Mouse (Mus musculus) erythroblast, embryonic 14.5 days (primary cell): Measurements from ENCODE around the gene Gm48551. TPM values are rescaled to one million over a fixed set of nuclear protein-coding genes. Genes with fewer than 3 reads are reported as not detected.

Experiments
- H3K27me3 ChIP-seq: 2 replicates; pipeline ENCODE4 v1.6.1; 2012; ENCODE audit warnings: inconsistent platforms; ENCODE audit not compliant: control insufficient read depth
- H3K36me3 ChIP-seq: 2 replicates; pipeline ENCODE4 v1.6.1; 2012; ENCODE audit warnings: mild to moderate bottlenecking, inconsistent platforms; ENCODE audit not compliant: control insufficient read depth
- H3K4me1 ChIP-seq: 2 replicates; pipeline ENCODE4 v1.6.1; 2012; ENCODE audit warnings: inconsistent platforms; ENCODE audit not compliant: control insufficient read depth
- H3K4me3 ChIP-seq: replicated peaks from 2 replicates; pipeline ENCODE3; 2012; ENCODE audit warnings: moderate library complexity, mild to moderate bottlenecking, inconsistent platforms
- H3K9me3 ChIP-seq: 2 replicates; pipeline ENCODE4 v1.6.1; 2012; ENCODE audit warnings: low read length, inconsistent platforms, mixed read lengths; ENCODE audit not compliant: control insufficient read depth
- GATA1 ChIP-seq: IDR thresholded peaks from 2 replicates; pipeline ENCODE4 v1.6.1; 2012; ENCODE audit warnings: low read length, inconsistent platforms, mixed read lengths
- TAL1 ChIP-seq: IDR thresholded peaks from 3 replicates; pipeline ENCODE4 v1.6.1; 2012; ENCODE audit warnings: low read length, inconsistent platforms, mixed read lengths
- polyA plus RNA-seq: library from polyadenylated mRNA; stranded (reverse); fragments of >175 nt; gene quantifications from 2 replicates; pipeline ENCODE4 v1.2.3, GENCODE M21; 2012

Gene Gm48551
- polyA plus RNA-seq, 1 experiment, result 0.20 TPM

GRCm38 (mm10) chr10:81378553-81379182, 5.6 kb upstream of the Gm48551 start:
- Histone ChIP-seq H3K36me3 (peaks cover 54% of the 10 kb centered on the region), H3K9me3 (no peaks in the 10 kb centered on the region), H3K4me3 (peak overlapping the region; percentile 90), H3K27me3 (no peaks in the 10 kb centered on the region), H3K4me1 (peaks cover 84% of the 10 kb centered on the region)
- TF ChIP-seq TAL1 (no peak), GATA1 (no peak)

DNA sequence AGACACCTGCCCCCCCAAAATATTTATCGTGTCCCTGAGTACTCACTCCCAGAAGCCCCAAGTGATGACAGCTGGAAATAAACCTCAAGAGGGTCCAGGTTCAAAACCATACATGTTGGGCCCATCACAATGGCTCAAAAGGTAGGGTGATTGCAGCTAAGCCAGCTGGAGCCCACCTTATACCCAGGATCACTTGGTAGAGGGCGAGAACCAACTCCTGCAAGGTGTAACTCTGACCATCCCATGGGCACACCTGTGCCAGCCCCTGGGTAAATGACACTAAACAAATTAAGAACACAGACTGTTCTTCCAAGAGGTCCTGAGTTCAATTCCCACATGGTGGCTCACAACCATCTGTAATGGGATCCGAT, 5.1 kb upstream of the Gm48551 start:
- H3K4me1 ChIP-seq, result peaks cover 82% of the 10 kb centered on the region
- TF ChIP-seq TAL1 (no peak), GATA1 (no peak)
- peak overlapping the region; percentile 90 for H3K4me3 ChIP-seq
- H3K27me3 ChIP-seq, result no peaks in the 10 kb centered on the region
- H3K9me3 ChIP-seq, result no peaks in the 10 kb centered on the region
- H3K36me3 ChIP-seq, result peaks cover 49% of the 10 kb centered on the region

DNA sequence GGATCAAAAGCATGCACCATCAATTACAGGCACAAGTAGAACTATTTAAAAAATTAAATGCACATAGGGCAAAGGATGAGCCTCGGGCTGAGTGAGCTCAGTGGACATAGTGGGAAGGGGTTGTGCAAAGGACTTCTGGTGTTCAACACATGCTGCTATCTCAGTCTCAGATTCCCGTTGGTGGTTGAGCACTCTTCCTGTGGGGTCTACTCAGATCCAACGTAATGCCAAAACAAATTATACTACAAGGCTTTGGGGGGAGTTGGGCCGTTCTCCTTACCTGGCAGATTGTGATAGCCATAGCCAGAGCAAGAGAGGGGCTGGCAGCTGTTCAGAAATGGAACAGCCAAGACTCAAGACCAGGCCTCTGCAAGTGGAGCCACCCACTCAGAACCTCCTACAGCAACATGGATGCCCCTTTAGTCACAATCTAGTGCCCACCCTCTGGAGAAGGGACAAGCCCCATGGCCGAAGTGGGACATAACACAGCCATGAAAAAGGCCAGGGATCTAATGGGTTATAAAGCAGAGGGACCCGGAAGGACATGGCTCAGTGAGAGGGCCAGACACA, 4.4 kb upstream of the Gm48551 start:
- no peaks in the 10 kb centered on the region for H3K27me3 ChIP-seq
- TF ChIP-seq GATA1 (no peak), TAL1 (no peak)
- H3K9me3 ChIP-seq, result no peaks in the 10 kb centered on the region
- peaks cover 84% of the 10 kb centered on the region for H3K4me1 ChIP-seq
- peak overlapping the region; percentile 90 for H3K4me3 ChIP-seq
- H3K36me3 ChIP-seq, result peaks cover 42% of the 10 kb centered on the region

DNA sequence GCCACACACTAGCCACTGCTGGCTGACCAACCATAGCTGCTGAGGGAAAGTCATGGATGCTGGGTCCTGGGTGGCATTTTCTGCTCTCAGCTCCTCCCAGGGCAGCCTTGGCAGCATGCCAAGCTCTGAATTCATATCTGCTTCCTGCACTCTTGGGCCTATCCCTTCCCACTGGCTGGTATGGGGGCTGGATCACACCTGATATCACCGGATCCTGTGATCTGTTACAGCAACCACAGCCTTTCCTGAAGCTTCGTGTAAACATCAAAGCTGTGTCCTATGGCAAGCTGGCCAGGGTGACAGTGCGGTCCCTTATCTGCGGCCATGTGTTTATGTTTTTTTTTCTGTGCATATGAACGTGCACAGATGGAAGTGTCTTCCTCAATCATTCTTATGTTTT, 2.2 kb upstream of the Gm48551 start:
- Histone ChIP-seq H3K36me3 (peaks cover 36% of the 10 kb centered on the region), H3K4me3 (peak overlapping the region; percentile 52), H3K4me1 (peaks cover 78% of the 10 kb centered on the region), H3K27me3 (no peaks in the 10 kb centered on the region), H3K9me3 (no peaks in the 10 kb centered on the region)
- TF ChIP-seq TAL1, result peak; percentile 98
- peak; percentile 98 for TF ChIP-seq GATA1

DNA sequence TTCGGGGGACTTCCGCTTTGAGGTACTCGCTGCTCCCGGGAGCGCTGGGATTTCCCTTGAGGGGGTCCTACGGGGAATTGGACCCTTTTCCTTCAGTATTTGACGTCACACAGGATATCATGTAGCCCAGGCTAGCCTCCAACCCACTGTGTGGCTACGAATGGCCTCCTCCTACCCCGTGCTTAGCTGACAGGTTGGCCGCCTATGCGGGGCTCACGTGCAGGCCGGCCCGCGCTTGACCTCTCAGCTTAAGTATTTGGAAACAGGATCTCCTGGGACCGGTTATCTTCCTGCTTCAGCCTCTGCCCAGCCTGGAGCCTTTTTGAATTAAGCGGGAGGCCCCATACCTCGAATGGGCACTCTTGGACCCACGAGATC, 328 bp downstream of the Gm48551 start:
- Histone ChIP-seq H3K9me3 (no peaks in the 10 kb centered on the region), H3K27me3 (no peaks in the 10 kb centered on the region), H3K4me1 (peaks cover 79% of the 10 kb centered on the region), H3K4me3 (peak overlapping the region; percentile 73), H3K36me3 (peaks cover 53% of the 10 kb centered on the region)
- TF ChIP-seq GATA1, result no peak
- no peak for TF ChIP-seq TAL1

DNA sequence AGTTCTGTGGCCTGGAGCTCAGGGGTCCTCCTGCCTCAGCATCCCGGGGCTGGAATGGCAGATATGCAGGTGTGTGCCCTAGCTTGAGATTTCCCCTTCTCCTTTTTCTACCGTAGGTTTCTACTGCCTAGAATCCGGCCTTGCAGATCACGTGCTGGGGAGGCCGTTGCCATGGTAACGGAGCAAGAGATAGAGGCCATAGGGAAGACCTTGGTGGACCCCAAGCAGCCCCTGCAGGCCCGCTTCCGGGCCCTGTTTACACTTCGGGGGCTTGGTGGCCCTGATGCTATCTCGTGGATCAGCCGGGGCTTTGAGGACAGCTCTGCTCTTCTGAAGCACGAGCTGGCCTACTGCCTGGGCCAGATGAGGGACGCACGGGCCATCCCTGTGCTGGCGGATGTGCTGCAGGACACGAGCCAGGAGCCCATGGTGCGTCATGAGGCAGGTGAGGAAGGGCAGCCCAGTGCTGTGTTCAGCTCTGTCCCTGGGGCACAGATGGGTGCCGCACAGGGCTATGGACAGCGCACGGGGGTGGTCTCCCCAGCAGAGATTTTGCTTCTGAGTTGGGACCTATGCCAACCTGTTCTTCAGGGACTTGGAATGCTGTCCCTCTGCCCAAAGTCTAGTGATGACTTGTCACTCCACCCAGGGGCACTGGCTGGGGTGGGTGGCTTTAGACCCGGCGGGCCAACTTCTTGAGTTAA, 1.5 kb downstream of the Gm48551 start:
- H3K27me3 ChIP-seq, result no peaks in the 10 kb centered on the region
- peaks cover 48% of the 10 kb centered on the region for H3K36me3 ChIP-seq
- TF ChIP-seq TAL1 (no peak), GATA1 (no peak)
- peaks cover 71% of the 10 kb centered on the region for H3K4me1 ChIP-seq
- H3K4me3 ChIP-seq, result peak overlapping the region; percentile 73
- H3K9me3 ChIP-seq, result no peaks in the 10 kb centered on the region

DNA sequence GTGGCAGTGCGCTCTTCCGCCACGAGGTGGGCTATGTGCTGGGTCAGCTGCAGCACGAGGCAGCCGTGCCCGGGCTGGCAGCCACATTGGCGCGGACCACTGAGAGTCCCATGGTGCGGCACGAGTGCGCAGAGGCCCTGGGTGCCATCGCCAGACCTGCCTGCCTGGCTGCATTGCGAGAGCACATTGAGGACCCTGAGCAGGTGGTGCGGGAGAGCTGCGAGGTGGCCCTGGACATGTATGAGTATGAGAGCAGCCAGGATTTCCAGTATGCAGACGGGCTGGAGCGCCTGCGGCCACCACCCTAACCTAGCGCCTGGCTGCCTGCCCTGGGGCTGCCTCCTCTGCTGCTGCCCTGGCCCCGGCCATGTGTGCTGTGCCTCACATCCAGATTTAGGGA, 3.5 kb downstream of the Gm48551 start:
- H3K4me3 ChIP-seq, result no peak overlapping the region
- no peak for TF ChIP-seq GATA1
- TF ChIP-seq TAL1, result no peak
- H3K36me3 ChIP-seq, result peaks cover 51% of the 10 kb centered on the region
- H3K9me3 ChIP-seq, result no peaks in the 10 kb centered on the region
- no peaks in the 10 kb centered on the region for H3K27me3 ChIP-seq
- peaks cover 61% of the 10 kb centered on the region for H3K4me1 ChIP-seq

DNA sequence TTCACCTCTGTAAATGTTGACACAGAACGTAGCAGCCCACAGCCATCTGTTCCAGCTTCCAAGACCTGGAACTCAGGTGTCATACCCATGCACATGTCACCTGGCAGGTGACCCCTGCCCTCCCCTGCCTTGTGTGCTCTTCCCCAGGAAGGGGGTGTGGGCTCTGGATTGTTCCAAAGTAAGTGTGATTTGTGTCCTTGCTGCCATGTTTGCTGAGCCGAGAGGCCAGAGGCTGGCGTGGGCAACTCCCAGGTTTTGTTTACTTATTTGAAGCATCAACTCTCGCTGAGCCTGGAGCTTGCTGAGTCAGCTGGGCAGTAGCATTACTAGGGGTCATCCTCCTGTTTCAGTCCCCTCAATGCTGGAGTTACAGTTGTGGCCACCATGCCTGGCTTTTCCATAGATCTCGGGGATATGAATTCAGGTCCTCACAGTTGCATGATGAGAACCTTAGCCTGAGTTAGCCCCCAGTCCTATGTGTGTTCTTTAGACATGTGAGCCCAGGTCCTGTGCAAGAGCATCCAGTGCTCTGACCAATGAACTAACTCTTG, 4.3 kb downstream of the Gm48551 start, which contains the start of gene Gm48552:
Gene Gm48552, plus strand, starts transcription at position 501 of the 551 bp plus-strand sequence.
- no peak within 1 kb of the TSS for H3K4me3 ChIP-seq
- H3K4me1 ChIP-seq, result peaks cover 61% of the 10 kb centered on the region
- no peaks in the 10 kb centered on the region for H3K9me3 ChIP-seq
- H3K36me3 ChIP-seq, result peaks cover 51% of the 10 kb centered on the region
- TF ChIP-seq TAL1 (no peak), GATA1 (no peak)
- no peaks in the 10 kb centered on the region for H3K27me3 ChIP-seq

- Histone ChIP-seq H3K27me3 (no peaks in the 10 kb centered on the region; the same call in none of the 2 replicates), H3K9me3 (no peaks in the 10 kb centered on the region), H3K36me3 (peaks cover 51% of the 10 kb centered on the region), H3K4me3 (no peak overlapping the region), H3K4me1 (peaks cover 64% of the 10 kb centered on the region)
- no peak for TF ChIP-seq TAL1
- TF ChIP-seq GATA1, result no peak
Observed at GRCm38 (mm10) chr10:81389373-81389772, 5.1 kb downstream of the Gm48551 start.
